Mouse (Mus musculus) lung, embryonic 15.5 days (tissue): Measurements from ENCODE around the gene Dlg2. TPM values are rescaled to one million over a fixed set of nuclear protein-coding genes. Genes with fewer than 3 reads are reported as not detected.

Experiments
- ATAC-seq: fragments of 200-750 bp; cut with Nextera tagmentation; 2 replicates; pipeline ENCODE4 v1.8.0; 2017; ENCODE audit warnings: moderate number of reproducible peaks, borderline replicate concordance; ENCODE audit not compliant: low FRiP score, low TSS enrichment; ENCODE audit errors: extremely low read depth
- H3K27ac ChIP-seq: fragments of 300-500 bp; sonication (generic); 2 replicates; pipeline ENCODE4 v1.5.1; 2015; ENCODE audit warnings: moderate library complexity, mild to moderate bottlenecking, inconsistent platforms
- H3K27me3 ChIP-seq: fragments of 300-500 bp; sonication (generic); 2 replicates; pipeline ENCODE4 v1.6.1; 2015; ENCODE audit warnings: inconsistent platforms
- H3K36me3 ChIP-seq: fragments of 300-500 bp; sonication (generic); 2 replicates; pipeline ENCODE4 v1.6.1; 2015; ENCODE audit warnings: inconsistent platforms
- H3K4me1 ChIP-seq: fragments of 300-500 bp; sonication (generic); 2 replicates; pipeline ENCODE4 v1.6.1; 2015; ENCODE audit warnings: inconsistent platforms
- H3K4me2 ChIP-seq: fragments of 300-500 bp; sonication (generic); 2 replicates; pipeline ENCODE4 v1.6.1; 2015; ENCODE audit warnings: inconsistent platforms, mild to moderate bottlenecking, moderate library complexity
- H3K4me3 ChIP-seq: fragments of 300-500 bp; sonication (generic); 2 replicates; pipeline ENCODE4 v1.5.1; 2015; ENCODE audit warnings: mild to moderate bottlenecking, inconsistent platforms
- H3K9ac ChIP-seq: fragments of 300-500 bp; sonication (generic); 2 replicates; pipeline ENCODE4 v1.6.1; 2015; ENCODE audit warnings: inconsistent platforms
- H3K9me3 ChIP-seq: fragments of 300-500 bp; sonication (generic); 2 replicates; pipeline ENCODE4 v1.6.1; 2016; ENCODE audit warnings: inconsistent platforms
- WGBS: fragments of 180-500 bp; shearing (Covaris S2); methylation state at CpG from one replicate; pipeline ENCODE4 v1.1.7; 2015; 5-methylcytosine and 5-hydroxymethylcytosine counted together
- polyA plus RNA-seq: library from polyadenylated mRNA; unstranded; fragments of >200 nt; fragmentation: Nextera tagmentation; extraction: Ambion mirVana; gene quantifications from 2 replicates; pipeline ENCODE4 v1.2.1, GENCODE M21; 2015

The Dlg2 gene
- polyA plus RNA-seq, 1 experiment from 2014 or later: 2.3 TPM

- H3K9me3 ChIP-seq: no peaks in the 10 kb centered on the region
- H3K4me1 ChIP-seq: no peaks in the 10 kb centered on the region
- no peaks in the 10 kb centered on the region for H3K36me3 ChIP-seq
- no peak overlapping the region for H3K4me2 ChIP-seq
- no peaks in the 10 kb centered on the region for H3K27me3 ChIP-seq
- ATAC-seq: no peak
- no peak overlapping the region for H3K4me3 ChIP-seq
- WGBS: 72% methylated on average over 2 of the region's 2 CpGs
- H3K9ac ChIP-seq: no peak overlapping the region
- no peak overlapping the region for H3K27ac ChIP-seq
These were observed 1105.7 kb downstream of the Dlg2 start for GRCm38 (mm10) chr7:91582203-91582602.

- H3K4me1 ChIP-seq: no peaks in the 10 kb centered on the region
- 48% methylated on average over 1 of the region's 1 CpGs for WGBS
These were observed 1107.1 kb downstream of the Dlg2 start for GRCm38 (mm10) chr7:91583566-91583965.

GRCm38 (mm10) chr7:91591261-91592170, 1115.0 kb downstream of the Dlg2 start:
- WGBS: 64% methylated on average over 5 of the region's 5 CpGs
- Histone ChIP-seq H3K4me1 (no peaks in the 10 kb centered on the region), H3K4me2 (no peak overlapping the region), H3K36me3 (no peaks in the 10 kb centered on the region), H3K9me3 (no peaks in the 10 kb centered on the region), H3K27ac (no peak overlapping the region), H3K9ac (no peak overlapping the region), H3K4me3 (no peak overlapping the region), H3K27me3 (no peaks in the 10 kb centered on the region)
- no peak for ATAC-seq

More at GRCm38 (mm10) chr7:91583566-91583965, 1107.1 kb downstream of the Dlg2 start:
- Histone ChIP-seq H3K36me3 (no peaks in the 10 kb centered on the region), H3K4me2 (no peak overlapping the region), H3K9ac (no peak overlapping the region), H3K27ac (no peak overlapping the region), H3K9me3 (no peaks in the 10 kb centered on the region), H3K4me3 (no peak overlapping the region), H3K27me3 (no peaks in the 10 kb centered on the region)
- ATAC-seq: no peak

- H3K36me3 ChIP-seq: no peaks in the 10 kb centered on the region
- H3K27ac ChIP-seq: no peak overlapping the region
- no peaks in the 10 kb centered on the region for H3K9me3 ChIP-seq
- no peaks in the 10 kb centered on the region for H3K4me1 ChIP-seq
- no peak overlapping the region for H3K4me2 ChIP-seq
- no peak overlapping the region for H3K9ac ChIP-seq
- no peak for ATAC-seq
- H3K4me3 ChIP-seq: no peak overlapping the region
- 54% methylated on average over 4 of the region's 4 CpGs for WGBS
- H3K27me3 ChIP-seq: no peaks in the 10 kb centered on the region
These were observed 1122.1 kb downstream of the Dlg2 start for GRCm38 (mm10) chr7:91598549-91598948.

GRCm38 (mm10) chr7:91601307-91601706, 1124.8 kb downstream of the Dlg2 start:
- Histone ChIP-seq H3K27me3 (no peaks in the 10 kb centered on the region), H3K36me3 (no peaks in the 10 kb centered on the region), H3K9ac (no peak overlapping the region), H3K4me2 (no peak overlapping the region), H3K27ac (no peak overlapping the region), H3K9me3 (no peaks in the 10 kb centered on the region), H3K4me1 (no peaks in the 10 kb centered on the region), H3K4me3 (no peak overlapping the region)
- ATAC-seq: no peak

GRCm38 (mm10) chr7:91603561-91603960, 1127.1 kb downstream of the Dlg2 start:
- H3K9me3 ChIP-seq: no peaks in the 10 kb centered on the region
- no peaks in the 10 kb centered on the region for H3K27me3 ChIP-seq
- WGBS: 65% methylated on average over 4 of the region's 4 CpGs
- H3K4me1 ChIP-seq: no peaks in the 10 kb centered on the region
- H3K27ac ChIP-seq: no peak overlapping the region
- H3K36me3 ChIP-seq: no peaks in the 10 kb centered on the region
- H3K4me3 ChIP-seq: no peak overlapping the region
- H3K9ac ChIP-seq: no peak overlapping the region
- ATAC-seq: no peak
- no peak overlapping the region for H3K4me2 ChIP-seq

DNA sequence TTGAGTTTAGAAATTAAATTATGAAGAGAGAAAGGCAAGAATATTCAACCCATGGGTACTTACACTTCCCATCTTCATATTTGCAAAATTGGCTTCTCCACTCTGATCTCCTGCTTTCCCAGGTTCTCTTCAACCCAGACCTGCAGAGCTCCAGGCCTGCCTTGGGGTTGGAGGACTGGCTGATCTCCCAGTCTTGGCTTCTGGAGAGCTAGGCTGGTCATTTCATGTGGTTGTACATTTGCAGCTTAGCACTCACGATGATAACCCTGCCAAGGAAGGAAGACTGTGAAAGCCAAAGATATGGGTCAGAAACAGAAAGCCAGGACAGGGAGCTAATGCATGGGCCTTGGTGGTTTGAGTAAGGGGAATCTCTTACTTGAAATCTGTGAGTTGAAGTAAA, 1176.6 kb downstream of the Dlg2 start:
- H3K9ac ChIP-seq: no peak overlapping the region
- H3K36me3 ChIP-seq: no peaks in the 10 kb centered on the region
- WGBS: 76% methylated on average over 1 of the region's 1 CpGs
- H3K4me2 ChIP-seq: no peak overlapping the region
- H3K4me1 ChIP-seq: no peaks in the 10 kb centered on the region
- H3K27ac ChIP-seq: no peak overlapping the region
- H3K9me3 ChIP-seq: no peaks in the 10 kb centered on the region
- H3K27me3 ChIP-seq: no peaks in the 10 kb centered on the region
- H3K4me3 ChIP-seq: no peak overlapping the region
- ATAC-seq: no peak

GRCm38 (mm10) chr7:91659498-91659897, 1183.0 kb downstream of the Dlg2 start:
- WGBS: 53% methylated on average over 2 of the region's 2 CpGs
- H3K27me3 ChIP-seq: no peaks in the 10 kb centered on the region
- H3K36me3 ChIP-seq: no peaks in the 10 kb centered on the region
- no peak overlapping the region for H3K4me2 ChIP-seq
- no peak overlapping the region for H3K9ac ChIP-seq
- no peaks in the 10 kb centered on the region for H3K9me3 ChIP-seq
- H3K4me3 ChIP-seq: no peak overlapping the region
- H3K4me1 ChIP-seq: no peaks in the 10 kb centered on the region
- H3K27ac ChIP-seq: no peak overlapping the region
- ATAC-seq: no peak

DNA sequence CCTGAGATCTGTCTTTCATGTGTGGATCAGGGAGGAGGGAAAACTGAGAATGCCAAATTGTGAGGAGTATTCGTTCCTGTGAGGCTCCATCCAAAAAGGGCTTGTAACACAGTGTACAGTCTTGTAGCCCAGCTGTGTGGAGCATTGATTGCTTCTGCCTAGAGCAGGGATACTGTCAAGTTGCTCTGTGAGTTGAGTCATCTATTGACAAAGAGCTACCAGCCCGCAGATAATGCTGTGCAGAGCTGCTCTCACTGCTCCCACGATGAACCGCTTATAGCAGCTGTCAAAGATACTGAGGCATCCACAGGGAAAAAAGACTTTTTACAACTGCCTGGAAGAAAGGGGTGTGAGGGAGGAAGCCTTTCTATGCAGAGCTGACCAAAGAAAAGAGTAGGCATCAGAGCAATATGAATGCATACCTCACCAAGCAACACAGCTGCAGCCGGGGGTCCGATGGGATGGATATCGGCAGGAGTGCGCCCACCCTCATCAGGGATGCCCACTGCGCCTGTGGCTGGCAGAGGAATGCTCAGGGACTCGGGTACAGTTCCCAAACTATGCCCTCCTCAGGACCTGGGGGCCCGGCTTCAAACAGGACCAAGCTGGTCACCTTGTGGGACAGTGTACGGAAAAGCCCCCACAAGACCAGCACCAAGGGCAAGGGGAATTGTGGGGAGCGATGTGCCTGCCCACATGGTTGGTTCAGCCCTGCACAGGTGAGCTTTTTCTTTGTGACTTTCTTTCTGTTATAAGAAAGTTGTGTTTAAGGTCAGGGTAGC, 1196.0 kb downstream of the Dlg2 start:
- 73% methylated on average over 13 of the region's 13 CpGs for WGBS
- Histone ChIP-seq H3K4me1 (no peaks in the 10 kb centered on the region), H3K27ac (no peak overlapping the region), H3K36me3 (no peaks in the 10 kb centered on the region), H3K4me2 (no peak overlapping the region), H3K9me3 (no peaks in the 10 kb centered on the region), H3K27me3 (no peaks in the 10 kb centered on the region), H3K9ac (no peak overlapping the region), H3K4me3 (no peak overlapping the region)
- no peak for ATAC-seq

- H3K36me3 ChIP-seq: no peaks in the 10 kb centered on the region
- H3K4me3 ChIP-seq: no peak overlapping the region
- H3K27ac ChIP-seq: no peak overlapping the region
- H3K27me3 ChIP-seq: no peaks in the 10 kb centered on the region
- no peaks in the 10 kb centered on the region for H3K4me1 ChIP-seq
- no peak for ATAC-seq
- H3K9ac ChIP-seq: no peak overlapping the region
- H3K4me2 ChIP-seq: no peak overlapping the region
- no peaks in the 10 kb centered on the region for H3K9me3 ChIP-seq
These were observed 1197.9 kb downstream of the Dlg2 start for GRCm38 (mm10) chr7:91674401-91674800.

- Histone ChIP-seq H3K36me3 (no peaks in the 10 kb centered on the region), H3K27ac (no peak overlapping the region), H3K27me3 (no peaks in the 10 kb centered on the region), H3K9me3 (no peaks in the 10 kb centered on the region), H3K4me2 (no peak overlapping the region), H3K4me1 (no peaks in the 10 kb centered on the region), H3K4me3 (no peak overlapping the region), H3K9ac (no peak overlapping the region)
- WGBS: 57% methylated on average over 2 of the region's 2 CpGs
- ATAC-seq: no peak
These were observed 1201.5 kb downstream of the Dlg2 start for GRCm38 (mm10) chr7:91677934-91678333.

DNA sequence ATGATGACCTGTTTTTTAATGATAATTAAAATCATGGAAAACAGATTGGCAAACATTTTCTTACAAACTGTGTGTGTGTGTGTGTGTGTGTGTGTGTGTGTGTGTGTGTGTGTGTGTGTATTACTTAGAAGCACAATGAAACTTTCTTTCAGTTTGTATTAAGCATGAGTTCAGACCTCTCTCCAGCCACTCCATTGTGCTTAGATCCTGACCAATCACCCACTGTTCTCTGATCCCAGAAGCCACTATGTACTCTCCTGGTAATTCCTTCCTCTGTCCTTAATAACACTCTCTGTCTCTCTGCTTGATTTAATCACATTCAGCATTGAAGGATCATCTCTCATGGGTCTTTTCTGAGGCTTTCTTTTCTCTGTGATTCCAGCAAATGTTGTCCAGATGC, 1211.5 kb downstream of the Dlg2 start:
- Histone ChIP-seq H3K4me1 (no peaks in the 10 kb centered on the region), H3K36me3 (no peaks in the 10 kb centered on the region), H3K27me3 (no peaks in the 10 kb centered on the region), H3K9ac (no peak overlapping the region), H3K9me3 (no peaks in the 10 kb centered on the region), H3K4me2 (no peak overlapping the region), H3K27ac (no peak overlapping the region), H3K4me3 (no peak overlapping the region)
- no peak for ATAC-seq
